Mouse (Mus musculus): ENCODE data around the gene Wdr34.

DNA sequence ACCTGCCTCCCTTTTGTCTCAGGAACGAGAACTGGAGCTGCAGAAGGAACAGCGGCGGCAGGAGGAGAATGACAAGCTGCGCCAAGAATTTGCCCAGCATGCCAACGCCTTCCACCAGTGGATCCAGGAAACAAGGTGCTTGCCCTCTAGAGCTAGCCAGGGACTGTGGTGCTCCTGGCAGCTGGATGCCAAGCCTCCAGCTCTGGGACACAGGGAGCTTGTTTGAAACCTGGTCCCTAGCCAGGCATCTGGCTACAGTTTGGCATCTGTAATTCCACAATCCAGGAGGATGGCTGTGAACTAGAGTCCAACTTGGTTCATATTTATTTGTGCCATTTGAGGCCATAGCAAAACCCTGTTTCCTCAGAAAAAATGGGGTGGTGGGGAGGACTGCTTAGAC is 21.7 kb downstream of the Wdr34 start:
- no peak for TF ChIP-seq GATA1 (IDR thresholded peaks at IDR 0.05; ENCODE audit: borderline replicate concordance, low read length)
- TF ChIP-seq CTCF (IDR thresholded peaks at IDR 0.05; ENCODE audit: low read depth, low read length) = no peak
- TF ChIP-seq POLR2AphosphoS5 (IDR thresholded peaks at IDR 0.05; ENCODE audit: insufficient replicate concordance, low read depth, low read length) = no peak
- no peak for TF ChIP-seq GATA2 (IDR thresholded peaks at IDR 0.05; ENCODE audit: borderline replicate concordance, low read depth, low read length)
